Mouse (Mus musculus): ENCODE results near the gene Gm13290. TPM values are rescaled to one million over a fixed set of nuclear protein-coding genes. Genes with fewer than 3 reads are reported as not detected.
A peak's percentile ranks its signal among the peaks of the same experiment; 100 is the strongest.
"Not testable (repeated sequence)": the region's sequence is repeated elsewhere in the genome, so short reads cannot be mapped to it uniquely, and the experiment has no call there.

Gm13290 gene
- total RNA-seq (2021) = not detected
- long read RNA-seq, experiment 1 = 0 reads
- long read RNA-seq, experiment 2 = 0 reads

GRCm38 (mm10) chr4:88773534-88773933 is at the start of gene Gm13290:
Gene Gm13290, plus strand, starts transcription at chr4:88773834.
- DNase-seq (ENCODE audit: low spot score in 2 of 2) = not testable (repeated sequence)

GRCm38 (mm10) chr4:88726727-88727126 is 46.9 kb upstream of the Gm13290 start:
- DNase-seq (ENCODE audit: low spot score in 2 of 2) = no peak

- DNase-seq (ENCODE audit: low spot score in 2 of 2) = no peak
Measured at GRCm38 (mm10) chr4:88727324-88727723, 46.3 kb upstream of the Gm13290 start.

- peak; percentile 20 to 50 for DNase-seq (ENCODE audit: low spot score in 2 of 2)
Measured at GRCm38 (mm10) chr4:88738480-88738879, 35.2 kb upstream of the Gm13290 start.

- DNase-seq (ENCODE audit: low spot score in 2 of 2) = no peak
Measured at GRCm38 (mm10) chr4:88739036-88739435, 34.6 kb upstream of the Gm13290 start.

- no peak for DNase-seq (ENCODE audit: low spot score in 2 of 2)
Measured at GRCm38 (mm10) chr4:88741426-88741825, 32.2 kb upstream of the Gm13290 start.

- DNase-seq (ENCODE audit: low spot score in 2 of 2) = no peak
Measured at GRCm38 (mm10) chr4:88742771-88743371, 30.8 kb upstream of the Gm13290 start.

- no peak for DNase-seq (ENCODE audit: low spot score in 2 of 2)
Measured at GRCm38 (mm10) chr4:88744207-88744606, 29.4 kb upstream of the Gm13290 start.

GRCm38 (mm10) chr4:88749926-88750325 is 23.7 kb upstream of the Gm13290 start:
- DNase-seq (ENCODE audit: low spot score in 2 of 2) = no peak

GRCm38 (mm10) chr4:88754818-88755340 is 18.8 kb upstream of the Gm13290 start, which contains the start of gene Gm13271:
Gene Gm13271, plus strand, starts transcription at chr4:88754868.
- DNase-seq (ENCODE audit: low spot score in 2 of 2) = peak; percentile 65 to 78

GRCm38 (mm10) chr4:88756581-88757513 is 16.8 kb upstream of the Gm13290 start:
- DNase-seq (ENCODE audit: low spot score in 2 of 2) = not testable (repeated sequence)

- DNase-seq (ENCODE audit: low spot score in 2 of 2) = peak; percentile 92 to 94
Measured at GRCm38 (mm10) chr4:88757628-88758031, 16.0 kb upstream of the Gm13290 start.

- not testable (repeated sequence) for DNase-seq (ENCODE audit: low spot score in 2 of 2)
Measured at GRCm38 (mm10) chr4:88758751-88759150, 14.9 kb upstream of the Gm13290 start.

GRCm38 (mm10) chr4:88759610-88760268 is 13.9 kb upstream of the Gm13290 start, which contains the start of gene Gm13283:
Gene Gm13283, plus strand, starts transcription at chr4:88760119.
- DNase-seq (ENCODE audit: low spot score in 2 of 2) = peak; percentile 13 to 33

GRCm38 (mm10) chr4:88760431-88760830 is 13.2 kb upstream of the Gm13290 start:
- DNase-seq (ENCODE audit: low spot score in 2 of 2) = peak; percentile 21 to 58

- DNase-seq (ENCODE audit: low spot score in 2 of 2) = peak; percentile 68 to 83
Measured at GRCm38 (mm10) chr4:88761776-88762175, 11.9 kb upstream of the Gm13290 start.

- not testable (repeated sequence) for DNase-seq (ENCODE audit: low spot score in 2 of 2)
Measured at GRCm38 (mm10) chr4:88762341-88762740, 11.3 kb upstream of the Gm13290 start.

- DNase-seq (ENCODE audit: low spot score in 2 of 2) = peak in 1 of 2 experiments; percentile 21
Measured at GRCm38 (mm10) chr4:88763384-88764018, 10.1 kb upstream of the Gm13290 start.

- DNase-seq (ENCODE audit: low spot score in 2 of 2) = not testable (repeated sequence)
Measured at GRCm38 (mm10) chr4:88776622-88777021, 3.0 kb downstream of the Gm13290 start, which contains the start of gene Gm13289. Gene Gm13289, plus strand, starts transcription at chr4:88776922.

GRCm38 (mm10) chr4:88779550-88779949 is 5.9 kb downstream of the Gm13290 start, which contains the start of gene Gm13272:
Gene Gm13272, plus strand, starts transcription at chr4:88779850.
- DNase-seq (ENCODE audit: low spot score in 2 of 2) = not testable (repeated sequence)

Data from layer of hippocampus, postnatal 14 days (tissue).